Mouse (Mus musculus) heart, embryonic 16.5 days (tissue): ENCODE results near the gene Iqcf6. TPM values are rescaled to one million over a fixed set of nuclear protein-coding genes. Genes with fewer than 3 reads are reported as not detected.
"Not testable (repeated sequence)": the region's sequence is repeated elsewhere in the genome, so short reads cannot be mapped to it uniquely, and the experiment has no call there.

Experiments used
- ATAC-seq: fragments of 200-750 bp; cut with Nextera tagmentation; replicated peaks from 2 replicates; pipeline ENCODE4 v1.8.0; 2017; ENCODE audit warnings: moderate number of reproducible peaks; ENCODE audit not compliant: insufficient read depth, low FRiP score; ENCODE audit errors: extremely low read depth
- H3K27ac ChIP-seq: fragments of 300-500 bp; sonication (generic); 2 replicates; pipeline ENCODE4 v1.5.1; 2014; ENCODE audit warnings: mild to moderate bottlenecking, low read length, control low read depth, moderate library complexity
- H3K27me3 ChIP-seq: fragments of 300-500 bp; sonication (generic); 2 replicates; pipeline ENCODE4 v1.6.1; 2014; ENCODE audit warnings: low read length, mixed read lengths; ENCODE audit not compliant: control insufficient read depth, insufficient read depth
- H3K36me3 ChIP-seq: fragments of 300-500 bp; sonication (generic); 2 replicates; pipeline ENCODE4 v1.6.1; 2014; ENCODE audit not compliant: control insufficient read depth, insufficient read depth
- H3K4me1 ChIP-seq: fragments of 300-500 bp; sonication (generic); 2 replicates; pipeline ENCODE4 v1.6.1; 2014; ENCODE audit warnings: low read length, mixed read lengths; ENCODE audit not compliant: control insufficient read depth, insufficient read depth
- H3K4me2 ChIP-seq: fragments of 300-500 bp; sonication (generic); 2 replicates; pipeline ENCODE4 v1.6.1; 2014; ENCODE audit warnings: low read depth, mild to moderate bottlenecking, control low read depth, low read length
- H3K4me3 ChIP-seq: fragments of 300-500 bp; sonication (generic); 2 replicates; pipeline ENCODE4 v1.5.1; 2014; ENCODE audit warnings: mild to moderate bottlenecking, control low read depth, low read length
- H3K9ac ChIP-seq: fragments of 300-500 bp; sonication (generic); 2 replicates; pipeline ENCODE4 v1.6.1; 2014; ENCODE audit warnings: low read length, control low read depth
- H3K9me3 ChIP-seq: fragments of 300-500 bp; sonication (generic); replicated peaks from 2 replicates; pipeline ENCODE4 v1.6.1; 2016; ENCODE audit warnings: low read length; ENCODE audit not compliant: control insufficient read depth
- WGBS: fragments of 180-500 bp; shearing (Covaris S2); extraction: QIAGEN DNeasy Blood & Tissue Kit; methylation state at CpG from one replicate; pipeline ENCODE4 v1.1.7; 2014; 5-methylcytosine and 5-hydroxymethylcytosine counted together
- polyA plus RNA-seq: library from polyadenylated mRNA; unstranded; fragments of >200 nt; fragmentation: Nextera tagmentation; extraction: Ambion mirVana; gene quantifications from 2 replicates; pipeline ENCODE4 v1.2.1, GENCODE M21; 2015

The Iqcf6 gene
- not detected in 2 replicates for polyA plus RNA-seq

DNA sequence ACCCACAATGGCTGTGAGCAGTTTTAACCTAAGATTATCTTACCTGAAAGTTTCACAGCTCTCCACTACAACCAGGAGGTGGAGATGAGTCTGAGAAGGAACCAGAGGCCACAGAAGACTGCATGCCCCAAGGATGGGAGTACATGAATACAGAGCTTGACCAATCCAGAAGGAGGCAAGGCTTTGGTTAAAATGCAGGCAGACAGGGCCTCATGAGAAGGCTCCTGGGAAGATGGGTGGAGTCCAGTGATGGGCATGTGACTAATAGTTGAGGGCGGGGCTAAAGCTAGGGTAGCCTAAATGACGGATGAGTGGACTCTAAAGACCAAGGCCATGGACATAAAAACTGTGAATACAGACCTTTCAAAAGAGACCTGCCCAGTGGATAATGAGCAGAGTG, at the start of gene Iqcf6:
Iqcf6 (plus strand) TSS at position 301 of the 400 bp plus-strand sequence.
- Histone ChIP-seq H3K9me3 (no peaks in the 10 kb centered on the region), H3K27ac (no peak within 1 kb of the TSS), H3K27me3 (no peaks in the 10 kb centered on the region), H3K36me3 (no peaks in the 10 kb centered on the region), H3K4me2 (no peak within 1 kb of the TSS), H3K4me1 (no peaks in the 10 kb centered on the region), H3K9ac (no peak within 1 kb of the TSS), H3K4me3 (no peak within 1 kb of the TSS)
- no peak for ATAC-seq
- 65% methylated on average over 2 of the region's 2 CpGs for WGBS

DNA sequence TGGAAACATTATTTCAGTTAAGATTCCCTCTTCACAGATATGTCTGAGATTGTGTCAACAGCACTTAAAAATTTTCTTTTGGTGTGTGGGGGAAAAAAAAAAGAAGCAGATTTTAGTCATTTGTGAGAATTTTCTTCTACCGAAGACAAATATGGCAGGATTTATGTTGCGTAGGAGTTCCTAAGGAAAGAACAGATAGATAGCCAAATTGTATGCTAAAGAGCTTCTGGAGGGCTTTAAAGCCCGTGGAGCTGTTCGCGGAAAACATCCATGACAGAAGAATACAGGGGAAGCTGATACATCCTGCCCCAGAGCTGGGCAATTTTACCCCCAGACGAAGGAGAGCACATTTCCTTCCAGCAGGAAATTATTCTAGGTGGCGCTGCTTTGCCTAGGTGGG, 46.4 kb upstream of the Iqcf6 start:
- H3K4me3 ChIP-seq, result no peak overlapping the region
- no peaks in the 10 kb centered on the region for H3K4me1 ChIP-seq
- WGBS, result 79% methylated on average over 7 of the region's 7 CpGs
- H3K4me2 ChIP-seq, result no peak overlapping the region
- H3K36me3 ChIP-seq, result no peaks in the 10 kb centered on the region
- no peak overlapping the region for H3K9ac ChIP-seq
- no peak for ATAC-seq
- H3K27ac ChIP-seq, result no peak overlapping the region
- H3K9me3 ChIP-seq, result peaks cover 4% of the 10 kb centered on the region
- no peaks in the 10 kb centered on the region for H3K27me3 ChIP-seq

- H3K27me3 ChIP-seq, result no peaks in the 10 kb centered on the region
- H3K4me3 ChIP-seq, result no peak overlapping the region
- no peaks in the 10 kb centered on the region for H3K36me3 ChIP-seq
- no peak overlapping the region for H3K27ac ChIP-seq
- no peak overlapping the region for H3K9ac ChIP-seq
- H3K4me2 ChIP-seq, result no peak overlapping the region
- H3K9me3 ChIP-seq, result peaks cover 4% of the 10 kb centered on the region
- no peaks in the 10 kb centered on the region for H3K4me1 ChIP-seq
- 75% methylated on average over 1 of the region's 1 CpGs for WGBS
- no peak for ATAC-seq
Observed at GRCm38 (mm10) chr9:106582552-106582951, 43.8 kb upstream of the Iqcf6 start.

DNA sequence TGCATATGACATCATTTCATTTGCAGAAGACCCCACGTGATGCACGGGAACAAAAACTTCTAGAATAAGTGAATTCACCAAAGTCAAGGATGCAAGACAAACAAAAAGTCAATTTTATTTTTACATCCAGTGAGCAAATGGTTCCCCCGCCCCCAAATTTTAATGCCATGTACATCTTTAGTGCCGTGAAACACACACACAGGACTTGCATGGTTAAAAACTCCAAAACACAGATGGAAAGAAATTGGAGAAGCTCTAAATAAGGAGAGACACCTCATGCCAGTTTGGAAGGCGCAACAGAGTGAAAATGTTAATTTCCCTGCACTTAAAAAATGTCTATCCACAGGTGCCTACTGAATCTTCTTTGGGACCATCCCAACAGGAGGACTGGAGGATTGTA, 34.2 kb upstream of the Iqcf6 start:
- no peak overlapping the region for H3K27ac ChIP-seq
- ATAC-seq, result no peak
- H3K4me3 ChIP-seq, result no peak overlapping the region
- no peak overlapping the region for H3K4me2 ChIP-seq
- no peaks in the 10 kb centered on the region for H3K27me3 ChIP-seq
- no peaks in the 10 kb centered on the region for H3K9me3 ChIP-seq
- no peak overlapping the region for H3K9ac ChIP-seq
- 0 out of 2 replicates have a peak, but pooled peaks cover 4% of the 10 kb centered on the region for H3K4me1 ChIP-seq
- 86% methylated on average over 5 of the region's 5 CpGs for WGBS
- no peaks in the 10 kb centered on the region for H3K36me3 ChIP-seq

- WGBS, result 9% methylated on average over 4 of the region's 4 CpGs
- H3K27ac ChIP-seq, result not testable (repeated sequence)
Observed at GRCm38 (mm10) chr9:106595402-106595801, 31.0 kb upstream of the Iqcf6 start.

DNA sequence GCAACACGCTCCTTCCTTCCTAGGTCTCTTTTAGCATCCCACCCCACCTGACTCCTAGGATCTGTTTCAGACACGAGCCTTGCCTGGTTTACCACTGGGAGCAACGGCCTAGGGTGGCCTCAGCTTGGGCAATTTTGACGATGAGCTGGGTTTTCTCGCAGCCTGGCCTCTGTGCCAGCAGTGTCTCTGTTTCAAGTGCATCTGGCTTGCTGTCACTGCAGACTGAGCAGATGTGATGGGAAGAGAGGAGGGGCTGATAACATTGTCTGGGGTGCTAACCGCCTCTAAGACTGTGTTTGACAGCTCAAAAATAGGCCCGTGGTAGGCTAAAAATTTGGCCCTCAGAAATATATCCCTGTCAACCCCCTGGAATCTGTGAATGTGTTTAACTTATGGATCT, 30.5 kb upstream of the Iqcf6 start:
- no peaks in the 10 kb centered on the region for H3K36me3 ChIP-seq
- 0 out of 2 replicates have a peak, but pooled peaks cover 3% of the 10 kb centered on the region for H3K27me3 ChIP-seq
- no peak overlapping the region for H3K4me3 ChIP-seq
- H3K9me3 ChIP-seq, result no peaks in the 10 kb centered on the region
- H3K27ac ChIP-seq, result no peak overlapping the region
- no peak overlapping the region for H3K9ac ChIP-seq
- H3K4me2 ChIP-seq, result no peak overlapping the region
- 41% methylated on average over 7 of the region's 7 CpGs for WGBS
- no peak for ATAC-seq
- 0 out of 2 replicates have a peak, but pooled peaks cover 4% of the 10 kb centered on the region for H3K4me1 ChIP-seq

More at GRCm38 (mm10) chr9:106595402-106595801, 31.0 kb upstream of the Iqcf6 start:
- not testable (repeated sequence) for H3K9me3 ChIP-seq, H3K9ac ChIP-seq, H3K4me3 ChIP-seq, H3K4me2 ChIP-seq, H3K27me3 ChIP-seq, H3K36me3 ChIP-seq, H3K4me1 ChIP-seq
- ATAC-seq, result peak; percentile 58

DNA sequence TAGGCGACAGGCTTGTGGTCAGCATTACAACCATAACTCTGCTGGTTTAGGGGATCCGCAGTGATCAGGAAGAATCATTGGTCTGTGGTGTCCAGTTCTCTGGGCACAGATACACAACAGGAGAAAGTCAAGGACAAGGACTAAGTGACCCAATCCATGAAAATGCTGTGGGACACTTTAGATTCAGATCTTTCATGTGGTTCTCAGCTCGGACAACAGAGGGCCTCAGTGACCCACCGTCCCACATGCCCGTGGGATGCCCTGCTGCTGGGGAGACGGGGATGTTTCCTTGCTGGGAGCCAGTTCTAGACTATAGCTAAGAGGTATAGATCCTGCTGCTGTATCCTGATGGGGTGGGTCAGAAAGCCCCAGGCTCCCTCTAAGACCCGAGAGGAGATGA, 27.9 kb upstream of the Iqcf6 start:
- no peak overlapping the region for H3K4me3 ChIP-seq
- no peak overlapping the region for H3K4me2 ChIP-seq
- 0 out of 2 replicates have a peak, but pooled peaks cover 4% of the 10 kb centered on the region for H3K4me1 ChIP-seq
- 0 out of 2 replicates have a peak, but pooled peaks cover 3% of the 10 kb centered on the region for H3K27me3 ChIP-seq
- WGBS, result 33% methylated on average over 7 of the region's 7 CpGs
- no peaks in the 10 kb centered on the region for H3K9me3 ChIP-seq
- ATAC-seq, result no peak
- no peak overlapping the region for H3K9ac ChIP-seq
- H3K27ac ChIP-seq, result no peak overlapping the region
- H3K36me3 ChIP-seq, result no peaks in the 10 kb centered on the region

DNA sequence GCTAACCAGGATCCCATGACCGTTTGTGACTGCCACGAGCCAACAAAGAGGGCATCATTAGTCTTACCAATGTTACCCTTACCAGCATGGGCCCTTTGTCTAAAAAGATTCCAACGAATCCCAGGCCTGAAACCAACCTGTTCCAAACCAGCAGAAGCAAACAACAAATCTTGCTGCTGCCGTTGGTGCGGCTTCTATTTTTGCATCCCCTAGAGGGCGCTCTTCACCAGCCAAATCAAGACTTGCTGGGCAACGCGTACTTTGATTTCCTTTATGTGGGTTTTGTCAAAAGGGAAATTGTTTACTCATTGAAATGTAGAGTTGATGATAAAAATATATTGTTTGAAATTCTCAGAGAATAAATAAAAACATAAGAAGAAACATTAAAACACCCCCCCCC, 25.8 kb upstream of the Iqcf6 start:
- H3K36me3 ChIP-seq, result no peaks in the 10 kb centered on the region
- 0 out of 2 replicates have a peak, but pooled peaks cover 4% of the 10 kb centered on the region for H3K4me1 ChIP-seq
- H3K27ac ChIP-seq, result no peak overlapping the region
- 28% methylated on average over 8 of the region's 8 CpGs for WGBS
- 0 out of 2 replicates have a peak, but pooled peaks cover 3% of the 10 kb centered on the region for H3K27me3 ChIP-seq
- no peak overlapping the region for H3K9ac ChIP-seq
- no peaks in the 10 kb centered on the region for H3K9me3 ChIP-seq
- no peak for ATAC-seq
- H3K4me2 ChIP-seq, result no peak overlapping the region
- H3K4me3 ChIP-seq, result no peak overlapping the region

- no peak overlapping the region for H3K4me2 ChIP-seq
- no peaks in the 10 kb centered on the region for H3K9me3 ChIP-seq
- H3K4me1 ChIP-seq, result no peaks in the 10 kb centered on the region
- H3K27ac ChIP-seq, result no peak overlapping the region
- no peak overlapping the region for H3K9ac ChIP-seq
- 84% methylated on average over 4 of the region's 4 CpGs for WGBS
- H3K36me3 ChIP-seq, result no peaks in the 10 kb centered on the region
- no peak overlapping the region for H3K4me3 ChIP-seq
- no peak for ATAC-seq
- no peaks in the 10 kb centered on the region for H3K27me3 ChIP-seq
Observed at GRCm38 (mm10) chr9:106610727-106611126, 15.7 kb upstream of the Iqcf6 start.
